Mouse (Mus musculus) heart, postnatal 4 days (tissue): ENCODE results near the gene Slc11a2. TPM values are rescaled to one million over a fixed set of nuclear protein-coding genes. Genes with fewer than 3 reads are reported as not detected.
"Not testable (repeated sequence)": the region's sequence is repeated elsewhere in the genome, so short reads cannot be mapped to it uniquely, and the experiment has no call there.

ENCODE experiments used
- DNase-seq: peaks from one replicate; pipeline ENCODE4 v3.0.0; 2021
- total RNA-seq, 2 experiments: library from RNA; stranded (reverse); gene quantifications; 2 replicates each; pipeline ENCODE4 v1.2.3; 2021

Gene Slc11a2
- total RNA-seq, 2 experiments from 2014 or later: 40.4 to 43.9 TPM

DNA sequence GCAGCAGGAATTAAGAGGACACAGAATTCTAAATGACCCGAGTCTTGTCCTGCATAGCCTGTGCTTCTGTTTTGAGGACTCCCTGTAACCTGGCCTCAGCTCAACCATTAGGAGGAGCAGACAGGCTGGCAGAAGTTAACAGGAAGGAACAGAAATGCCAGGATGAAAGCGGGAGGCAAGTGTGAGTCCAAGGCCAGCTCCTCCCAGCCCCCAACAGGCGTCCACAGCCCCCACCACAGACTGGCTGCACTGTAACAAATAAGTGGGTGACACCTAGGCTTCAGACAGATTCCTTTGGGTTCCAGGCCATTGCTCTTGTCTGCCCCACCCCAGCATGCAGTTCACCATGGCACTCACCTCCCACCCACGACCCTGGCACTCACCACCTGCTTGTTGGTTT, 22.1 kb downstream of the Slc11a2 start:
- no peak for DNase-seq

DNA sequence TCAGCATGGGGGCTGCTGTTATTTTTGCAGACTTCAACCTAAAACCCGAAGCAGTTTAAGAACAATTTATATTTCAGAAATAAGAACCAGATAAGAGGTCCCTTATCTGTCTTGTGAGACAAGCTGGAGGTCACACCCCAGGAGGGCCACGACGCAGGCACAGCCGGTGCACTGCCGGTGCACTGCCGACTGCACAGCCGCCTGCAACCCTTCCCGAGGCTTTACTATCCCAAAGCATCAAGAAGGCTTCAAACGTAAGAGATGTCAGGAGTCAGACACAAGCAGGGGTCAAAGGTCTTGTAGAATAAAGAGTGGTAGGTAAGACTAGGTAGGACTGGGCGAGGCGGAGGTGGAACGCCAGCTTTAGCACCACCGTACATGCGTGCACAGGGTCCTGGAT, 22.5 kb downstream of the Slc11a2 start:
- no peak for DNase-seq

DNA sequence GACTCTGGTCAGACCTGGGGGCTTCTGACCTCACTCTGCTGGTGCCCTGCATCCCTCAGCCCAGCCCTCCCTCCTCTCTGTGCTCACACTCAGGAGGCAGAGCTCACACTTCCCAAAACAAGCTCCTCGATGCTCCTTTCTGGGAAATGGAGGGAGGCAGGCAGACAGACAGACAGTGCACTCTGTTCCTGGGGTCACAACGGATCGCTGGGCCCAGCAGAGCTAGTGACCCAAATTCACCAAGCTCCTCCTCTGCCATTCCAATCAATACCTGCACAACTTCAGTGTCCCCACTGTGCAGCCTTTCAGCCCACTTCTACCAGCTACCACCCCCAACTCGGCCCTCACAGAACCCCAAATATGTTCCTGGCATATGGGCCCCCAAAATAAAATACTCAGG, 23.1 kb downstream of the Slc11a2 start:
- no peak for DNase-seq

DNA sequence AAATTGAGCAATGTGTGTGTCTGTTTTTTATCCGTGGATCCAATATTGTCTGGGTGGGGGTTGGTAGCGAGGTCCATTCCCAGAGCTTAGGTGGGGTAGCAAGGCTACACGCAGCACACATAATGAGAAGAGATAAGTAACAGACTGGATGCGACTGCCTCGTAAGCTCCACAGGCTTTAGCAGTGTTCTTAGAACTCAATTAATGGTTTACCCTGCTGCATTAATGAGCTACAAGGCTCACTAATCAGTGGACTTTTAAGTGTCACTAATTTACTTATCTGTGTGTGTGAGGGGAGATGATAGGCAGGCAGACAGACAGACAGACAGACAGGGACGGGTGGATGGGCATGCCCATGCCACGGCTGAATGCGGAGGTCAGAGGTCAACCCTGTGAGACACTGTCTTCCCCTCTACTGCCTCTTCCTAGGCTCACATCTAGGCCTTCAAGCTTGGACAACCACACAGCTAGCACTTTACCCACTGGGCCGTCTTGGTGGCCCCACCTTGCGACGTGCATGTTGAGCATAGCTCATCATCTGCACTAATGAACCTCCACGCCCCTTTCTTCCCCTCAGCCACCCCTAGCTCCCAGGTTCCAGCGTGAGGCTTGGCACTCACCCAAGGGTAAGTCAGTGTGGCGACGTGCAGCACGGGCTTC, 24.2 kb downstream of the Slc11a2 start:
- DNase-seq: no peak

DNA sequence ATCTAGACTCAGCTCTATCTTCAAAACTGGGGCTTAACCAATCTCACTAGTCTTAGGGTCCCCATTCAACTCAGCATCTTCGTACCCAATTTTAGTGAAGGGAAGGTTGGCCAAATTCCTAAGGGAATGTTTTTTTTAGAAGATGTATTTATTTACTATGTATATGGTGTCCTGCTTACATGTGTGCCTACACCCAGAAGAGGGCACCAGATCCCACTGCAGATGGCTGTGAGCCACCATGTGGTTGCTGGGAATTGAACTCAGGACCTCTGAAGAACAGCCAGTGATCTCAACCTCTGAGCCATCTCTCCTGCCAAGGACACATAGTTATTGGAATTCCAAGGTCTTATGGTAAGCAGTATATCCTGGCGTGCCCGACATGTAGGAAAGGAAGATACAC, 29.3 kb downstream of the Slc11a2 start:
- no peak for DNase-seq

DNA sequence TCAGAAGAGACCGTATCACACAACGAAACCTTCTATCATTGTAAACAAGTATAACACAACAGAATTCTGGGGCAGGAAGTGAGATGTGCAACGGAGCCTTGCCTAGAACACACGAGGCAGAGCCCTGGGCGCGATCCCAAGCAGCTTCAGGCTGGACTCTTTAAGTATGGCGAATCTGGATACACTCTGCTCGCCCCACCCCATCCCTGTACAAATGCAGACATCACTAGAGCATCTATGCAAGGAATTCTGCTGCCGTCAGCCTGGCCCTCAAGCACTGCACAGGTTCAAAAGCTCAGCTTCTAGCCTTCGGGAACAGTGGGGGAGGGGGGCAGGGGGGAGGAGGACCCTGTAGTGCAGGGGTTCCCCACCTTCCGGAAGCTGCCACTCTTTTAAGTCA, 31.9 kb downstream of the Slc11a2 start:
- no peak for DNase-seq

DNA sequence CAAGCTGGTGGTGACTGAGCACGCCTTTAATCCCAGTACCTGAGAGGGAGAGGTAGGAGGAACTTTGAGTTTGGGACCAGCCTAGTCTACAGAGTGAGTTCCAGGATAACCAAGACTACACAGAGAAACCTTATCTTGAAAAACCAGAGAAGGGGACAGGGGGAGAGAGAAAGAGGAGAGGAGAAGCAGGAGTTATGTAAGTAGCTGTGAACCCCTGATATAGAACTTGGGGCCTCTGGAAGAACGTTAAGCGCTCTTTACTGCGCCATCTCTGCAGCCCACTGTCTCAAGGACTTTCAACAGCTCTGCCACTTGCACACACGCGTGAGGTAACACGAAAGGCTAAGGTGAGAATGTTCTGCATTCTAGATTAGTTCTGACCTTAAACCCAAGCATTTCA, 33.3 kb downstream of the Slc11a2 start:
- DNase-seq: no peak

DNA sequence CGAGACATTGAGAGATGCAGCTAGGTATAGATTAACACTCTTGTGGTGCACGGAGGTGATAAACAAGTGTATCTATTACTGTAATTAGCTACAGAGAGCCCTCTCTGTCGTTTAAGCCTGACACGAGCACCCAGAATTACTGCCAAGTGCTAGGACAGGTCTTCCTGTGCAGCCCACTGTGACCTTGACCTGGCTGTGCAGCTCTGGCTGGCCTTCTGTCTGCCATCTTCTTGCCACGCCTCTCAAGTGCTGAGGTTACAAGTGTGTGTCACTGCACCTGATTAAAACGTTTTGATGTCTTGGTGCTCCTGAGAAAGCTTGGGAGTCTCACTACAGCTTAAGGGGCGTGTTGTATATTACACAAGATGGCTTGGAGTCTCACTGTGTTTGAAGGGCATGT, 33.8 kb downstream of the Slc11a2 start:
- no peak for DNase-seq

DNA sequence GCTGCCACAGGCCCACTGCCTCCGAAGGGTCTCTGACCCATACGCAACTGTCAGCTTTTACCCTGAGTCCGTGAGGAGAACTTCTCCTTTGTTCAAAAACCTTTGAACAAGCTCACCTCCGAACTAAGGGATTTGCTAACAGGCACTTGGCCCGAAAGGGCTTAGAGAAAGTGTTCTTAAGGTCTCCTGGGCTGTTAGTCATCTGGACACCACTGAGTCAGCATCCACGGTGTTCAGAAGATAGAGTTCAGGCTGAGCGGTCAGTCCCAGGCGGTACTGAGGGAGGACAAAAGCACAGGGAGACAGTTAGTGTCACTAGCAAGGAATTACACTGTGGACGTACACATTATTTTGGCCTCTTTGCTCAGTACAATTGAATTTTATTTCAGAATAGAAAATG, 36.0 kb downstream of the Slc11a2 start:
- DNase-seq: no peak

DNA sequence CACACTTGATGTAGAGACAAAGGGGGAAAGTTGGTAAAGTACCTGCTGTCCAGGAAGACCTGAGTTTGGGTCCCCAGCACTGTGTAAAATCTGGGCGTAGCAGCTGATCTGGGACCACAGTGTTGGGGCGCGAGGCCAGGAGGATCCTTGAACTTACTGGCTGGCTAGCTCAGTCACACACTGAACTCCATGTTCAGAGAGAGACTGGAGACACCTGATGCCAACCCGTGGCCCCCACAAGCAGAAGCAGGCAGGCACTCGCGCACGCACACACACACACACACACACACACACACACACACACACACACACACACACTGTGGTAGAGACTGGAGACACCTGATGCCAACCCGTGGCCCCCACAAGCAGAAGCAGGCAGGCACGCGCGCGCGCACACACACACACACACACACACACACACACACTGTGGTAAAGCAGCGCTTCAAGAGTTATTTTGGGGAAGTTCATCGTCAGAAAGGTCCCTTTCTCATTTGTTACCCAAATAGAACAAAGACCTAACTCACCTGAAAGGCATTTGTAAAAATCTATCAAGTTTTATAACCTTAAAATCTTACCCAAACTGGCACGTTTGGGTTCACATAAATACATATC, 36.5 kb downstream of the Slc11a2 start:
- no peak for DNase-seq

DNA sequence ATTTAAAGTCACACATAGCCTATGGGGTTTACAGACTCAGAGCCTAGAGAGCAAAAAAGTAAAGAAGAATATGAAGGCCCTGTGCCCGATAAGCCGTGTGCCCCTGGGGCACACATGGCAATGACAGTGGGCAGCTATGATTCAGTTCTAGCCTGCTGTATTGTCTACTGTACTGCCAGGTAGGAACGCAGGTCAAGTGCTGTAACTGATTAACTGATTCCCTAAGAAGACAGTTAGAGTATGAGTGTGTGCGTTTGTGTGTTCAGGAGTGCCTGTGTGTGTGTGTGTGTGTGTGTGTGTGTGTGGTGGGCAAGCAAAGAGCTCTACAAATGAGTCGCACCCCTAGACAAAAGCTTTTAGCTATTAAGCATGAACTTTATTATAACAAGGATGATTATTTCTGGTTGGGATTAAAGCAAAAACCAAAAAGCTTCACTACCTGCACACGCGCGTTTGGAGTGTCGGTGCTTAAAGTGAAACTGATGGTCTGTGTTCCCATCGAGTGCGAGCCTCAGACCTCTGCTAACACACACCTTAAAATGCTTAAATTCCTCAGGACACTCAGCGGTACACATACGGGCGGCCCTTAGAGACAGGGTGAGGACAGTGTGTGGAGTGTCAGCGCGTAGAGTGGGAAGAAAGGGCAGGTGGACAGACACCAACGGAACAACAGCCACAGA, 37.2 kb downstream of the Slc11a2 start:
- DNase-seq: no peak

DNA sequence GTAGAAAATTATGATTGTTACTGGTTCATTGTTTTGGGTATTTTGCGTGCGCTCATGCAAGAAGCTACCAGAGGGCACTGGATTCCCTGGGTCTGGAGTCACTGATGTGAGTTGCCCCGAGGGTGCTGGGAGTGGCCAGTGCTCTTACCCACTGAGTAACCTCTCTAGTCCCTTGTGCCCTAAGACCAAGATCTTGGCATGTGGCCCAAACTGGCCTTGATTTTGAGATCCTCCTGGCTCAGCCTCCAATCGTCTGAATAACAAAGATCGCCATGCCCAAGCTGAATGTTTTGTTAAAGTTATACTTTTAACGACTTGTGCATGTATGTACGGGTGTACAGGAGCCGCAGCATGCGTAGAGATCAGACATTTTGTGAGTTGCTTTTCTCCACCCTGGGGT, 39.2 kb downstream of the Slc11a2 start:
- no peak for DNase-seq

DNA sequence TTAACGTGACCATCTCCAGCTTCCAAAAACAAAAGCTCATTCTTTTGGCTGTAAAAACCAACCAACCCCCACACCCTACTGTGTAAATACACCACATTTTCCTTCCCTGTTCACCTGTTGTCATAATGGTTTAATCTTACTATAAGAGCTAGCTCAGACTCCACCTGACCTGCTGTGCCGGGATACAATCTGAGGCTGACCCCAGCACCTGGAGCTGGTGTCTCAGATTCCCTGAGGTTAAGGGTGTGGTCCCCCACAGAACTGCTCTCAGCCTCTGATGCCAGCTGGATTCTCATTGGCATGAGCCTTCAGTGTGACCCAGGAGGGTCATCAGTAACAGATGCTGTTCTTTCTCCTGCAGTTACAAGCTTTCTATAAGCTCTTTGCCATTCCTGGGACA, 44.8 kb downstream of the Slc11a2 start:
- DNase-seq: no peak

DNA sequence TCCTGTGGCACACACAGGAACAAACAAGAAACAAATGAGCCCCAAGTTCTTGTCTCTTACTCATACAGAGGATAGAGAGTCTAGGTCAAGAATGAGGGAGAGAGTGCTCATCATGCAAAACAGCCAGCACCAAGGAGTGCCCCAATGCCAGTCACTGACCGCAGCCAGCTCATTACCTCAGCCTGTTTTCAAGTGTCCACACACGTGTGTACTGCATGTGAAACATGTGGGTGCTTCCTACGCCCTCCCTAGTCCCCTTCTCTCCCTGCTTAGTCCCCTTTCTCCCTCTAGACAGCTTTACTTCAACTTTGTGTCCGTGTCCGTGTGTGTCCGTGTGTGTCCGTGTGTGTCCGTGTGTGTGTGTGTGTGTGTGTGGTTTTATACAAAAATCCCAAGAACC, 45.2 kb downstream of the Slc11a2 start:
- no peak for DNase-seq

DNA sequence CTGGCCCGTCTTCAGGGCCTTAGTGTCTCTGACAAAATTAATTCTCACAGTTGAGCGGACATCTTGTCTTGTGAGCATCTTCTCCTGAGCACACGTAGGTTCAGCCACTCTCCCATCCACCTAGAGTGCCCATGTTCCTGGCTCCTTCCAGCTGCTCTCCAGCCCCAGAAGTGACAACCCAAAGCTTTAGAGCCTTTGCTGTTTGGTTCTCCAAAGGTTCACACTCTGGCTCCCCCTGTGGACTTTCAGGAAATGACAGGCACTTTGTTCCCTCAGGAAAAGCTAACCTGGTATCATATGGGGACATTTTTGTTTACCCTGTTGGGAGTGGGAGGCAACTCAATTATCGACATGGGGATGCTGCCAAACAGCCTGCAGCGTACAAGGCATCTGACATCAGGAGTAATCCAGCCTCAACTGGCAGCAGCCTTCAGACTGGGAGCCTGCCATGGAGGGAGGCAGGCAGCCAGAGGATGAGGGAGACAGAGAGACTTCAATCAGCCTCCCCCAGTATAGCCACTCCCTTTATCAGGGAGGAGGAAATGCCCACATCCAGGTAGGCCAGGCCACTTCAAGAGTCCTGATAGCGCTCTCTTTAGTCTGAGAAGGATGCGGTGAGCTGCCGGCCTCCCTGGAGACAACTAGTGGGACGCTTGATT, 46.9 kb downstream of the Slc11a2 start:
- DNase-seq: not testable (repeated sequence)

DNA sequence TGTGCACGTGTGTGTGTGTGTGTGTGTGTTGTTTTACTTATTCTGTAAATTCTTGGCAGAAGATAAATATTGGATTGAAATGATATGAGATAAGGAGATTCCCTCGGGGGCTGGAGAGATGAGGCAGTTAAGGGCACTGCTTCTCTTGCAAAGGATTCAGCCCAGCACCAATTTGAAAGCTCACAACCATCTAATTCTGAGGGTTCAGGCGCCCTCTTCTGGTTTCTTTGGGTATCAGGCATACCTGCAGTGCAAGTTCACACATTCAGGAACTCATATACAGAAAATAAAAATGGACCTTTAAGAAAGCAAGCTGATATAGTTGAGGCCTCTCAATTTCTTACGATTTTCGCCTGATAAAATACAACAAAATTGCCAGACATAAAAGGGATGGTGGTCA, 49.8 kb downstream of the Slc11a2 start:
- peak; percentile 73 for DNase-seq

DNA sequence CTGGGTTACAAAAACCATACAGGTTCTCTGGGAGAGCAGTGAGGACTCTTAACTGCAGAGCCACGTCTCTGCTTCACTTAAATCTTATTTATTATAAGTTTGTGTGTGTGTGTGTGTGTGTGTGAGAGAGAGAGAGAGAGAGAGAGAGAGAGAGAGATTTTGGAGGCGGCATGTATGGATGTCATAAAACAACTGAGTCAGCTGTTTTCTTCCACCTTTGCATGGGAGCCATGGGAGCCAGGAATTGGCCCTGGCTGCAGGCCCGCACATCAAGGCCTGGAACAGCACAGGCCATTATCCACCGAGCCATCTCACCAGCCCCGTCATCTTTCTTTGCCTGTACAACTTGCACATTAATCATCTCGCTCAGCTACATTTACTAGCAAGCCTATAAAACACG, 57.8 kb downstream of the Slc11a2 start:
- DNase-seq: no peak

DNA sequence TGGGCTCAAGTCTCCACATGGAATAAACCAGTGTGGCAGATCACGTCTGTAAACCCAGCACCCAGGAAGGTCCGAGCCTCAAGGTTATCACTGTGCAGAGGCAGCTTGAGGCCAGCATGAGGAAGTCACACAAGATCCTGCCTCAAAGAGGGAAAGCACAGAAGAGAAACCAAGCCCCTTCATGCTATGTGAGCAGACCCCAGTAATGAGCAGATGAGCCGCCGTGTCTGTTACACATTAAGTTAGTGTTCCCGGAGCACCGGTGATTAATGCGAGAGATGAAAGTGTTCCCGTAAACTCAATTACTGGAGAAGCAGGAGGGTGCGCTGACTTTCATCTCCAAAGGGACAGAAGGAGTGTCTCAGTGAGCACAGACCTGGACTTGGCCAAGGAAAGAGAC, 58.9 kb downstream of the Slc11a2 start:
- not testable (repeated sequence) for DNase-seq

DNA sequence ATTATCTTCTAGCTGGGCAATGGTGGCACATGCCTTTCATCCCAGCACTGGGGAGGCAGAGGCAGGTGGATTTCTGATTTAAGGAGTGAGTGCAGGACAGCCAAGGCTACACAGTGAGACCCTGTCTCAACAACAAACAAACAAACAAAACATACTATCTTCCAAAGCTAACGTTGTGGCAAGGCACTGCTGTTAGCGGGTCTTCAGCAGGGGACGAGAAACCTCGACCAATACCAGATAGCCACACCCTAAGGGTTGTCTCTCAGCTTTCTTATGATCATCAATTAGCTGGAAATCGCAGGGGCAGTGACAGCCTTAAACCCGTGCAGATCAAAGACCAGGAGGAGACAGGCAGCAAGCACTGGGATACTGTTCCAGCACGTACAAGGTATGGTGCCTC, 60.6 kb downstream of the Slc11a2 start, which contains the start of gene Higd1c:
Gene Higd1c (plus strand): TSS at position 301 of the 400 bp plus-strand sequence.
- no peak for DNase-seq

DNA sequence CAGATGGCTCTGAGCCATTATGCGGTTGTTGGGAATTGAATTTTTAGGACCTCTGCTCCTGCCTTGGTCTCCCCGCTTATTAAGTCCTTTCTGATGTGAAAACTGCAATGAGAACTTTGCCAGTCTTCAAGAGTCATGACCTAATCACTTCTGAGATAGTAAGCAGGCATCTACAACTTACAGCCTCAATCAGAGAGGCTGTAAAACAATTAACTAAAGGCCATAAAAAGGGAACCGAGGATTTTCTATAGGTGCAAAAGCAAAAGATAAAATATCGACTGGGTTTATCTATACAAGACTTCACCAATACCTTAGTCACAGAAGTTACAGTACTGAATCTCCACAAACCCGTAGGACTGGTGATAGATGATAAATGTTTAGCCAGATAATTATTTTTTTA, 69.0 kb downstream of the Slc11a2 start:
- no peak for DNase-seq

DNA sequence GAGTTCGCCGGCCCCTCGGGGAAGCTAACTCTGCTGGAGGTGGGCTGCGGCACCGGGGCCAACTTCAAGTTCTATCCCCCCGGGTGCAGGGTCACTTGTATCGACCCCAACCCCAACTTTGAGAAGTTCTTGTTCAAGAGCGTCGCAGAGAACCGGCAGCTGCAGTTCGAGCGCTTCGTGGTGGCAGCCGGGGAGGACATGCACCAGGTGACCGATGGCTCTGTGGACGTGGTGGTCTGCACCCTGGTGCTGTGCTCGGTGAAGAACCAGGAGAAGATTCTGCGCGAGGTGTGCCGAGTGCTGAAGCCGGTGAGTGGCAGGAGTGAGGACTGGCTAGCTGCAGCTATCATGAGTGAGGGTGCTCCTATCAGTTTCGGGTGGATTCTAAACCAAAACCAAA, 71.5 kb downstream of the Slc11a2 start:
- DNase-seq: not testable (repeated sequence)

DNA sequence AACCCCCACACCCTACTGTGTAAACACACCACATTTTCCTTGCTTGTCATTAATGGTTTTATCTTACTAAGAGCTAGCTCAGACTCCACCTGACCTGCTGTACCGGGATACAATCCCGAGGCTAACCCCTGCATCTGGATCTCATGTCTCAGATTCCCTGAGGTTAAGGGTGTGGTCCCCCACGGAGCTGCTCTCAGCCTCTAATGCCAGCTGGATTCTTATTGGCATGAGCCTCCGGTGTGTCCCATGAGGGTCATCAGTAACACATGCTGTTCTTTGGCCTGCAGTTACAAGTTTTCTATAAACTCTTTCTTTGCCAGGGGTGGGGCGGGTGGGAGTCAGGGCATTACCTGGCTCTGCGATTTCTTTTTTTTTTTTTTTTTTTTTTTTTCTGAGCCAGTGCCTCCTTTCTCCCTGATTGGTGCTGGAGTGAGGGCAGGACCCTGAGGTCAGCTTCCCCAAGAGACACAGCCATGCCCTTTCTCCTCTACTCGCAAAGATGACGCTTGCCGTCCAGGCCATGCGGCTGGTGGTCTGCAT, 72.1 kb downstream of the Slc11a2 start, which contains the start of the genes Methig1 and Mettl7a2:
Gene Methig1 (plus strand): TSS at position 439 of the 540 bp plus-strand sequence.
Gene Mettl7a2 (plus strand): TSS at position 490 of the 540 bp plus-strand sequence.
- DNase-seq: no peak

DNA sequence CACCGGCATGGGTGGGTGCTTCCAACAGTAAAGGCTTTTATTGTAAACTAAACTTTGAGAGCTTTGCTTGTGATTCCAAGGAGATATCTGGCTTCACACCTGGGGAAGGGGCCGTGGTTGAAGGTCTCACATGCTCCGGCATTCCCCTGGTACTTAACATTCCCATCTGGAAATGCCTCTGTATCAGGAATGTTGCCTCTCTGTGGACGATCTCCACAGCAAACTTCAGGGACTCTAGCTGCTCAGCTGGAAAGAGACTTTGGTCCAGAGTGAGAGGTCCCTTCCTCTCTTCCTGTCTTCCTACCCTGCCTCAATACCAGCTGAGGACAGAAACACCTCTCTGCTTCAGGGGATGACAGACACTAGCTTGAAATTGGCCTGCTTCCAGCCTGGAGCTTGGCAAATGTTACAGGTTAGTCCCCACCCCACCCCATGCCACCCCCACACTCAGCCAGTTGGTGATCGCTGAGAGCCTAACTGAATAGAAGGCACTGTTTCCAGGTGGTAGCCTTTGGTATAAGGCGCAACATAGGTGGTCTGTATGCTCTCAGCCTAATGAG, 73.3 kb downstream of the Slc11a2 start:
- peak; percentile 14 for DNase-seq
